Mouse (Mus musculus) heart, postnatal 10 days (tissue): ENCODE results near the gene Pax6. TPM values are rescaled to one million over a fixed set of nuclear protein-coding genes. Genes with fewer than 3 reads are reported as not detected.

ENCODE experiments used
- DNase-seq, 2 experiments: peaks; one replicate each; pipeline ENCODE4 v3.0.0; 2021
- intact Hi-C: fragments of 180-260 bp; cut with DNase I; formaldehyde crosslinking; loops from one replicate; pipeline ENCODE4 v1.15.1; 2025
- total RNA-seq, 2 experiments: library from RNA; stranded (reverse); gene quantifications; 2 replicates each; pipeline ENCODE4 v1.2.3; 2021

Pax6 gene
- total RNA-seq, 2 experiments from 2014 or later, result not detected

GRCm38 (mm10) chr2:105680999-105681710, 12.5 kb downstream of the Pax6 start:
- intact Hi-C loops, result no loop called here
- DNase-seq, result no peak

GRCm38 (mm10) chr2:105682011-105682501, 13.4 kb downstream of the Pax6 start:
- DNase-seq, result no peak
- intact Hi-C loops, result no loop called here

- no peak for DNase-seq
- intact Hi-C loops, result no loop called here
Measured at GRCm38 (mm10) chr2:105682634-105683351, 14.1 kb downstream of the Pax6 start.

GRCm38 (mm10) chr2:105683771-105684410, 15.2 kb downstream of the Pax6 start:
- intact Hi-C loops, result no loop called here
- DNase-seq, result no peak

- no peak for DNase-seq
- intact Hi-C loops, result loop anchor here (5.0 kb wide), 1 partner anchor 222 kb away; no protein-coding TSS in a partner anchor
Measured at GRCm38 (mm10) chr2:105684991-105685650, 16.4 kb downstream of the Pax6 start.

DNA sequence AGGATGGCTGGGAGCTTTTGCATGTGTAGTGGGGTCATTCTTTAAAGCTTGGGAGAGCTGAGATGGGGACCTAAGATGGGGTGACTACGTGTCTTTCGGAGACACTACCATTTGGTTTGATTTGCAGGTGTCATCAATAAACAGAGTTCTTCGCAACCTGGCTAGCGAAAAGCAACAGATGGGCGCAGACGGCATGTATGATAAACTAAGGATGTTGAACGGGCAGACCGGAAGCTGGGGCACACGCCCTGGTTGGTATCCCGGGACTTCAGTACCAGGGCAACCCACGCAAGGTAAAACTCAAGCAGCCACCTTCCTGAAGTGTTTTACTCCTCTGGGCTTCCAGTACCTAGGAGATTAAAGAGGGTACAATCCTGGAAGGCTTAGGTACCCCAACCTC, 17.0 kb downstream of the Pax6 start:
- intact Hi-C loops, result loop anchor here (5.0 kb wide), 1 partner anchor 222 kb away; no protein-coding TSS in a partner anchor
- DNase-seq, result no peak

GRCm38 (mm10) chr2:105686363-105687316, 17.9 kb downstream of the Pax6 start:
- no peak for DNase-seq
- intact Hi-C loops, result loop anchor here (5.0 kb wide), 1 partner anchor 221 kb away; no protein-coding TSS in a partner anchor

- DNase-seq, result peak in 1 of 2 experiments; percentile 60
- intact Hi-C loops, result loop anchor here (5.0 kb wide), 1 partner anchor 220 kb away; no protein-coding TSS in a partner anchor
Measured at GRCm38 (mm10) chr2:105687317-105687991, 18.8 kb downstream of the Pax6 start.

DNA sequence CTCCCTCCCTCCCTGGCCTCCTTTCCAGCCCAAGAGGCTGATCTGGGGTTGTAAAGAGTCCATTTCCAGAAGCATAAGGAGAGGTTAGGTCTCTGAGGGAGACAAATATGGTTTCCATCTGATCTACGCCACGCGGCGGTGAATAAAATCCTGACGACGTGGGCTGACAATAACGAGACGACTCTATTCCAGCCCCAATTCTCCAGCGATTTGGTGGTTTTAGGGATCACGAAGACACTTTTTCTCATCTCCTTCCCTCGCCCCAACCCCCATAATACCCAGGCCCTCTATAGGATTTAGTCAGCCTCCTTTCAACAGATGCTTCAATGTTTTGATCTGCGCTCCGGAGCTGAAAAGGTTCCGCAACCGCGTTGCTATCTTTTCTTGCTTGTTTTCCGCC, 19.3 kb downstream of the Pax6 start:
- intact Hi-C loops, result loop anchor here (5.0 kb wide), 1 partner anchor 219 kb away; no protein-coding TSS in a partner anchor
- no peak for DNase-seq

DNA sequence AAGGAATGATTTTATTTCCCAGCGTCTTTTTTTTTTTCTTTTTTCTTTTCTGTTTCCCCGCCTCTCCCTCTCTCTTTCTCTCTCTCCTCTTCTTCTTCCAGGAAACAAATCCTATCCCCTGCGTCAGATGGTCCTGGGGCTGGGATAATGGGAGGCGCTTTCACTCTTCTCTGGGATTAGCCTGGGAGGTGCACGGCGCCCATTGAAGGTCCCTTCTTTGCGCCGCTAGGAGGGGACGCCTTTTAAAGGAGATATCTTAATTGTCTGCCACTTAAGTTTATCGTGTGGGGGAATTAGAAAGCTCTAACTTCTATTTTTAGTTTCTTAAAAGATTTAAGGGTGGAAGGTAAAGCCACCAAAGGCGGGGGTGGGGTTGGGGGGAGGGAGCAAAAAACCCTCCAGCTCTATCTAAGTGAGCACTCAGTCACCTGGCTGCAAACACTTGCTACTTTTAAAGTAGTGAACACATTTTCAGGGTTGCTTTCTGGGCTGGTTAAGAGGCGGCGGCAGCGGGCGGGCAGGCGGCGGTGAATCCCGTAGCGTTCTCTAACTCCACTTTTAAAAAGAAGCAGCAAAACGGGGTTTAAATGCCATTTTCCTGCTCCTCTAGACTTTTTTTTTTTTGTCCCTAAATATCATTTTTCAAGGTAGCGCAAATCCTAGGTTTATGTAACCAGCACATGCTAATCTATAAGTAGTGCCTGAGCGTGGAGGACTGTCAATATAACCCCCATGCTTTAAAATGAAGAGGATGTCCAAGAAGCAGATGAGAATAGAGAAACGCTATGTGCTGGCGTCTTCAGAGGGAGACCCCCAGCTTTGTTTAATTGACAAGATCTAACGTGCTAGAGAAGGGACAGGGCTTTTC, 20.0 kb downstream of the Pax6 start:
- DNase-seq, result no peak
- intact Hi-C loops, result loop anchor here (5.0 kb wide), 1 partner anchor 219 kb away; no protein-coding TSS in a partner anchor

- intact Hi-C loops, result loop anchor here (5.0 kb wide), 1 partner anchor 218 kb away; no protein-coding TSS in a partner anchor
- DNase-seq, result no peak
Measured at GRCm38 (mm10) chr2:105689304-105689770, 20.6 kb downstream of the Pax6 start.

- intact Hi-C loops, result loop anchor here (5.0 kb wide), 1 partner anchor 217 kb away; no protein-coding TSS in a partner anchor
- peak in 1 of 2 experiments; percentile 5 for DNase-seq
Measured at GRCm38 (mm10) chr2:105689771-105690639, 21.3 kb downstream of the Pax6 start.

- DNase-seq, result no peak
- intact Hi-C loops, result no loop called here
Measured at GRCm38 (mm10) chr2:105691296-105691695, 22.6 kb downstream of the Pax6 start.

DNA sequence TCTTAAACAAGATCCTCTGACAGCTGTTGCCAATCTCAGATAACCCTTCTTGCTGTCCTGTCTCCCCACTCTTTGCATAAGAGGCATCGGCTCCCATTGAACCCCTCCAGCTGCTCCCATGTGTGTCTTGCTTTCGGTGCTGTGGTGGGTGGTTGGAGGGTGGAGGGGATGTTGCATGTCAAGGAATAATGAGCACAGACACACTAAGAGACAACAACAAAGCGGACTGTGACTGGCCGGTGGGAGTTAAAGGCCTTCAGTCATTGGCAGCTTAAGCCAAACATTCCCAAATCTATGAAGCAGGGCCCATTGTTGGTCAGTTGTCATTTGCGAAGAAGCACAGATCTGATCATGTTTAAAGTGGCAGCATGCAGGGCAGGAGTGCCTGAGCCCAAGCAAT, 29.0 kb downstream of the Pax6 start:
- intact Hi-C loops, result no loop called here
- no peak for DNase-seq

- intact Hi-C loops, result no loop called here
- DNase-seq, result no peak
Measured at GRCm38 (mm10) chr2:105698631-105699030, 29.9 kb downstream of the Pax6 start.

GRCm38 (mm10) chr2:105701781-105702180, 33.1 kb downstream of the Pax6 start:
- DNase-seq, result no peak
- intact Hi-C loops, result no loop called here

DNA sequence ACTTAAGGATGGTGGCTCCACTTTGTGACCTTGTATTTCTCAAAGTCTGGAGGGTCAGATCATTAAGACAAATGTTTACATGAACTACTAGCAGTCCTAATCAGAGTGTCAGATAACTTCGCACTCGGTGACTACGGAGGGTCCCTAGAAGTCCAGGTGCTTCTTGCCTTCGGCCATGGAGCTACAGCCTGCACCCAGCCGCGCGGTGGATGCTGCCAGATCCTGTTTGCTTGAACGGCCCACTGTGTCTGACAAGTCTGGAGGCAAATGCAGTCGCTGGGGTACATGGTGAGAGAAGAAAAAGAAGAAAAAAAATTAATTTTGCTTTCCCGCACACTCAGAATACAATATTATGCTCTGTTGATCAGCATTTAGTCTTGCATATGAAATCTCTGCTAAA, 33.9 kb downstream of the Pax6 start:
- intact Hi-C loops, result no loop called here
- DNase-seq, result no peak
